Mouse (Mus musculus) layer of hippocampus, postnatal 10 days (tissue): ENCODE results near the gene Mtnr1a. TPM values are rescaled to one million over a fixed set of nuclear protein-coding genes. Genes with fewer than 3 reads are reported as not detected.

Experiments
- DNase-seq, 2 experiments: peaks; one replicate each; pipeline ENCODE4 v3.0.0; 2021; ENCODE audit warnings: low spot score in 2 of 2
- total RNA-seq, 2 experiments: library from RNA; stranded (reverse); gene quantifications; 2 replicates each; pipeline ENCODE4 v1.2.3; 2021

Gene Mtnr1a
- total RNA-seq, 2 experiments from 2014 or later = not detected

DNA sequence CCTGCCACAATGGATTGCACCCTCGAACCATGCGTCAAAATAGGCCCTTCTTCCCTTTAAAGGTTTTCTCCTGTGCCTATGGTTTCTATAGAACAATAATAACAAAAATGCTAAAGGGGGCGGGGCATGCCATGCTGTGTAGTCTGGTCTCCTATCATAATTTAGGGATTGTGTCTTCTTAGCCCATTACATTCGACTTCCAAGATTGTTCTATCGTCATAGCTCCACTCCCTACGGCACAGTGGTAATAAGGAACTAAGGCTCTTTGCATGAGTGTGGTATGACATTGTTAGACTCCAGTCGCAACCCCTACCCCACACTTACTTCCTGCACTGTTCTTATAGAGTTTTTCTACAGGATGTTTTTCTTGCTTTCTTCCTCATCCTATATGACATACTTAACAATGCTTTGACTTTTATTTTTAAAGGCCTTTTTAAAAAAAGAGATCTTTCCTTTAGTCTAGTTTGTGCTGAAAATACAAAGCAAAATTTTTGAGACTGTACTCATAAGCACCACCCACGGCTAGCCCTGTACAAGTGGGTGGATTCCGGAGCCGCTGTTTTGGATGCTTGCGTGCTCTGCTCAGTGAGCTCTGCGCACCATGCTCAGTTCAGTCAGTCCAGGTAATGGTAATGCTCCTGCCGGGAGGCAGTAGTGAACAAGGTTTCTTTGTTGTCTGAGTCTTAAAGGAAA, 40.6 kb downstream of the Mtnr1a start:
- DNase-seq = peak in 1 of 2 experiments; percentile 16

GRCm38 (mm10) chr8:45110064-45110812, 41.3 kb downstream of the Mtnr1a start:
- no peak for DNase-seq

- no peak for DNase-seq
Measured at GRCm38 (mm10) chr8:45110813-45111104, 41.8 kb downstream of the Mtnr1a start.

- no peak for DNase-seq
Measured at GRCm38 (mm10) chr8:45111820-45112219, 42.9 kb downstream of the Mtnr1a start.

DNA sequence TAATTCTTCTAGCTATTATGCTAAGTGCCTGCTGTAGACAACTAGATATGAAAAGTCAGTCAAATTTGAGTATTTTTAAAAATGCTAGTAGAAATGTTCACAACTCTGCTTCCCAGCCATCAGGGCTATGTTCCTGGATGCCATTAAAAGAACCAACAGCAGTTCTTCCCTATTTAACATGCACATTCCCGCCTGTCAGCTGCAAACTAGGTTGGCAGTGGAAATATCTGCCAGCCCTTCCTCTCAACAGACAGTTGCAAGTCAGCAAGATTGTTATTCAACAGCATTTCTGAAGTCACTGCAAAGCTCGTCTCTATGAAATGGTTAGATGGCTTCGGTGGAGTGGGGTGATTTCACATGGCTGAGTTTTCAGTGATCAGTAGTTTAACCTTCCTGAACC, 48.7 kb downstream of the Mtnr1a start:
- no peak for DNase-seq

DNA sequence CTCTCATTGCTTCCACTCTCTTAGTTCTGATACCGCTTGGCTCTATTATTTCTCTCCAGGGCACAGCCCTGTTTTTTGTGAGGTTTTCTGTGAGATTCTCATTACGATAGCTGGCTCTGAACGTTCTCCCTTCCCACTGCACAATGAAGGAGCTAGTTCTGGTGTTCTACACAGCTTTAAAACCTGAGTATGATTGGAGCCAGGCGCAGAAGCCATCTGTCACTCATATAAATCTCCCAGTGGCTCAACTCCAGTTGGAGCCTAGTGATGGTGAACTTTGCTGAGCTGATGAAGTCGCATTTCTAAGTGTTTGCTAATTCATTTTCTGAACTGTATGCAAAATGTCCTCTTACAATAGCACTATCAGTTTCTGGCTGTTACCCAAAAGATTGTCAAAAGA, 56.7 kb downstream of the Mtnr1a start:
- peak in 1 of 2 experiments; percentile 20 for DNase-seq

Other genes with a start within 250 kb of the Mtnr1a start
- gene Fat1, start 133.7 kb upstream of the Mtnr1a start, total RNA-seq = 10 to 100 TPM; 43.1 to 43.4 TPM
- gene F11, start 192.9 kb downstream of the Mtnr1a start, total RNA-seq = not detected
- under 1 TPM in 1 of 2 experiments, not detected in 1; 0.07 TPM for gene Klkb1, start 225.7 kb downstream of the Mtnr1a start, total RNA-seq
- not detected for gene Gm45753, start 239.3 kb downstream of the Mtnr1a start, total RNA-seq